Mouse (Mus musculus): ENCODE measurements around the gene 4930579F01Rik. TPM values are rescaled to one million over a fixed set of nuclear protein-coding genes. Genes with fewer than 3 reads are reported as not detected.

4930579F01Rik gene
- polyA plus RNA-seq, 1 experiment from 2014 or later: not detected

GRCm38 (mm10) chr3:138175551-138175950 is 18.1 kb downstream of the 4930579F01Rik start:
- Histone ChIP-seq H3K36me3 (replicated peaks) (no peaks in the 10 kb centered on the region), H3K4me3 (replicated peaks) (no peak overlapping the region), H3K9me3 (no peaks in the 10 kb centered on the region), H3K27ac (no peak overlapping the region), H3K4me2 (no peak overlapping the region), H3K27me3 (no peaks in the 10 kb centered on the region), H3K4me1 (no peaks in the 10 kb centered on the region), H3K9ac (no peak overlapping the region)
- 93% methylated on average over 6 of the region's 6 CpGs for WGBS
- ATAC-seq (ENCODE audit: low FRiP score): no peak

GRCm38 (mm10) chr3:138173291-138173690 is 20.3 kb downstream of the 4930579F01Rik start:
- Histone ChIP-seq H3K9me3 (no peaks in the 10 kb centered on the region), H3K27me3 (no peaks in the 10 kb centered on the region), H3K4me3 (replicated peaks) (no peak overlapping the region), H3K4me1 (no peaks in the 10 kb centered on the region), H3K9ac (no peak overlapping the region), H3K27ac (no peak overlapping the region), H3K4me2 (no peak overlapping the region), H3K36me3 (replicated peaks) (no peaks in the 10 kb centered on the region)
- 74% methylated on average over 10 of the region's 10 CpGs for WGBS
- ATAC-seq (ENCODE audit: low FRiP score): no peak

- no peak overlapping the region for H3K4me2 ChIP-seq
- no peaks in the 10 kb centered on the region for H3K9me3 ChIP-seq
- H3K27ac ChIP-seq: no peak overlapping the region
- H3K9ac ChIP-seq: no peak overlapping the region
- no peaks in the 10 kb centered on the region for H3K27me3 ChIP-seq
- peak; percentile 65; the same call in 1 of the 2 replicates for ATAC-seq (ENCODE audit: low FRiP score)
- no peak overlapping the region for H3K4me3 ChIP-seq (replicated peaks)
- no peaks in the 10 kb centered on the region for H3K36me3 ChIP-seq (replicated peaks)
- 65% methylated on average over 4 of the region's 4 CpGs for WGBS
- peaks cover 3% of the 10 kb centered on the region; the same call in 1 of the 2 replicates for H3K4me1 ChIP-seq
Measured at GRCm38 (mm10) chr3:138162553-138163183, 31.0 kb downstream of the 4930579F01Rik start.

GRCm38 (mm10) chr3:138161623-138162022 is 32.0 kb downstream of the 4930579F01Rik start:
- peaks cover 3% of the 10 kb centered on the region; the same call in 1 of the 2 replicates for H3K4me1 ChIP-seq
- no peaks in the 10 kb centered on the region for H3K9me3 ChIP-seq
- no peaks in the 10 kb centered on the region for H3K27me3 ChIP-seq
- 92% methylated on average over 10 of the region's 10 CpGs for WGBS
- 0 out of 2 replicates have a peak, but pooled peaks cover 3% of the 10 kb centered on the region for H3K36me3 ChIP-seq (replicated peaks)
- no peak overlapping the region for H3K4me3 ChIP-seq (replicated peaks)
- ATAC-seq (ENCODE audit: low FRiP score): no peak
- no peak overlapping the region for H3K4me2 ChIP-seq
- no peak overlapping the region for H3K9ac ChIP-seq
- no peak overlapping the region for H3K27ac ChIP-seq

- ATAC-seq (ENCODE audit: low FRiP score): no peak
Measured at GRCm38 (mm10) chr3:138156651-138157050, 37.0 kb downstream of the 4930579F01Rik start.

GRCm38 (mm10) chr3:138155062-138155461 is 38.6 kb downstream of the 4930579F01Rik start:
- no peak overlapping the region for H3K4me3 ChIP-seq (replicated peaks)
- H3K27me3 ChIP-seq: no peaks in the 10 kb centered on the region
- 88% methylated on average over 4 of the region's 4 CpGs for WGBS
- no peak overlapping the region for H3K4me2 ChIP-seq
- H3K9ac ChIP-seq: no peak overlapping the region
- peaks cover 21% of the 10 kb centered on the region; the same call in 1 of the 2 replicates for H3K36me3 ChIP-seq (replicated peaks)
- H3K4me1 ChIP-seq: no peaks in the 10 kb centered on the region
- no peaks in the 10 kb centered on the region for H3K9me3 ChIP-seq
- ATAC-seq (ENCODE audit: low FRiP score): no peak
- H3K27ac ChIP-seq: no peak overlapping the region

More at GRCm38 (mm10) chr3:138156651-138157050, 37.0 kb downstream of the 4930579F01Rik start:
- H3K4me1 ChIP-seq: no peaks in the 10 kb centered on the region
- H3K9ac ChIP-seq: no peak overlapping the region
- no peaks in the 10 kb centered on the region for H3K27me3 ChIP-seq
- whole genome bisulfite sequencing: 74% methylated on average over 10 of the region's 10 CpGs
- H3K4me2 ChIP-seq: no peak overlapping the region
- no peak overlapping the region for H3K27ac ChIP-seq
- H3K4me3 ChIP-seq (replicated peaks): no peak overlapping the region
- peaks cover 20% of the 10 kb centered on the region; the same call in 1 of the 2 replicates for H3K36me3 ChIP-seq (replicated peaks)
- H3K9me3 ChIP-seq: no peaks in the 10 kb centered on the region

- ATAC-seq (ENCODE audit: low FRiP score): no peak
- no peak overlapping the region for H3K4me2 ChIP-seq
- H3K9me3 ChIP-seq: no peaks in the 10 kb centered on the region
- H3K9ac ChIP-seq: no peak overlapping the region
- H3K27me3 ChIP-seq: no peaks in the 10 kb centered on the region
- no peaks in the 10 kb centered on the region for H3K4me1 ChIP-seq
- WGBS: 93% methylated on average over 2 of the region's 2 CpGs
- peaks cover 24% of the 10 kb centered on the region for H3K36me3 ChIP-seq (replicated peaks)
- no peak overlapping the region for H3K4me3 ChIP-seq (replicated peaks)
- H3K27ac ChIP-seq: no peak overlapping the region
Measured at GRCm38 (mm10) chr3:138148811-138149210, 44.8 kb downstream of the 4930579F01Rik start.

GRCm38 (mm10) chr3:138144642-138145171 is 48.9 kb downstream of the 4930579F01Rik start, which contains the start of gene Mttp:
Gene Mttp (minus strand): TSS chr3:138144968.
- peak within 1 kb of the TSS; percentile 57 for H3K4me2 ChIP-seq
- ATAC-seq (ENCODE audit: low FRiP score): peak; percentile 22; the same call in 1 of the 2 replicates
- WGBS: 4% methylated on average over 8 of the region's 8 CpGs

GRCm38 (mm10) chr3:138144060-138144641 is 49.5 kb downstream of the 4930579F01Rik start:
- H3K4me1 ChIP-seq: peaks cover 4% of the 10 kb centered on the region; the same call in 1 of the 2 replicates
- peak overlapping the region; percentile 67 for H3K4me3 ChIP-seq (replicated peaks)
- H3K4me2 ChIP-seq: peak overlapping the region; percentile 57
- H3K9ac ChIP-seq: peak overlapping the region; percentile 50
- peak; percentile 1 for ATAC-seq (ENCODE audit: low FRiP score)
- H3K9me3 ChIP-seq: no peaks in the 10 kb centered on the region
- H3K27ac ChIP-seq: peak overlapping the region; percentile 99
- WGBS: under 1% methylated on average over 18 of the region's 18 CpGs
- H3K36me3 ChIP-seq (replicated peaks): 0 out of 2 replicates have a peak, but pooled peaks cover 3% of the 10 kb centered on the region
- H3K27me3 ChIP-seq: no peaks in the 10 kb centered on the region

More at GRCm38 (mm10) chr3:138144642-138145171, 48.9 kb downstream of the 4930579F01Rik start, which contains the start of gene Mttp:
- H3K27me3 ChIP-seq: no peaks in the 10 kb centered on the region
- peak within 1 kb of the TSS; percentile 50 for H3K9ac ChIP-seq
- peaks cover 7% of the 10 kb centered on the region for H3K36me3 ChIP-seq (replicated peaks)
- H3K9me3 ChIP-seq: no peaks in the 10 kb centered on the region
- H3K4me3 ChIP-seq (replicated peaks): peak within 1 kb of the TSS; percentile 67
- peaks cover 4% of the 10 kb centered on the region; the same call in 1 of the 2 replicates for H3K4me1 ChIP-seq
- H3K27ac ChIP-seq: peak within 1 kb of the TSS; percentile 99

- peak within 1 kb of the TSS; percentile 67 for H3K4me3 ChIP-seq (replicated peaks)
- peaks cover 4% of the 10 kb centered on the region; the same call in 1 of the 2 replicates for H3K4me1 ChIP-seq
- peak within 1 kb of the TSS; percentile 67 for H3K9ac ChIP-seq
- peak; percentile 98 for ATAC-seq (ENCODE audit: low FRiP score)
- WGBS: under 1% methylated on average over 70 of the region's 70 CpGs
- no peaks in the 10 kb centered on the region for H3K27me3 ChIP-seq
- no peaks in the 10 kb centered on the region for H3K9me3 ChIP-seq
- H3K4me2 ChIP-seq: peak within 1 kb of the TSS; percentile 57
- peak within 1 kb of the TSS; percentile 99 for H3K27ac ChIP-seq
- no peaks in the 10 kb centered on the region for H3K36me3 ChIP-seq (replicated peaks)
Measured at GRCm38 (mm10) chr3:138143315-138144059, 50.1 kb downstream of the 4930579F01Rik start, which contains the start of gene Trmt10a. Gene Trmt10a (plus strand): TSS chr3:138143448.

GRCm38 (mm10) chr3:138142733-138143314 is 50.8 kb downstream of the 4930579F01Rik start:
- H3K4me3 ChIP-seq (replicated peaks): peak overlapping the region; percentile 67

More at GRCm38 (mm10) chr3:138142733-138143314, 50.8 kb downstream of the 4930579F01Rik start:
- H3K4me2 ChIP-seq: peak overlapping the region; percentile 57
- 7% methylated on average over 12 of the region's 12 CpGs for WGBS
- H3K36me3 ChIP-seq (replicated peaks): no peaks in the 10 kb centered on the region
- H3K9ac ChIP-seq: peak overlapping the region; percentile 67
- no peaks in the 10 kb centered on the region for H3K27me3 ChIP-seq
- H3K4me1 ChIP-seq: peaks cover 4% of the 10 kb centered on the region; the same call in 1 of the 2 replicates
- H3K27ac ChIP-seq: peak overlapping the region; percentile 99
- ATAC-seq (ENCODE audit: low FRiP score): no peak
- no peaks in the 10 kb centered on the region for H3K9me3 ChIP-seq
